Mouse (Mus musculus): ENCODE data around the gene Rab11fip5. TPM values are rescaled to one million over a fixed set of nuclear protein-coding genes. Genes with fewer than 3 reads are reported as not detected.

The Rab11fip5 gene
- total and polyA plus RNA-seq, 2 experiments from 2014 or later: 26.7 to 66.5 TPM

GRCm38 (mm10) chr6:85334251-85334650, 40.2 kb downstream of the Rab11fip5 start:
- H3K4me1 ChIP-seq (ENCODE audit: insufficient read depth, low read length): no peaks in the 10 kb centered on the region
- TF ChIP-seq CTCF (IDR thresholded peaks at IDR 0.05; ENCODE audit: low read depth): no peak
- H3K27ac ChIP-seq: peak overlapping the region; percentile 97; the same call in 1 of the 2 replicates
- peak overlapping the region; percentile 84; the same call in 1 of the 2 replicates for H3K9ac ChIP-seq (replicated peaks; ENCODE audit: low read length)
- no peaks in the 10 kb centered on the region for H3K9me3 ChIP-seq (ENCODE audit: low read length)
- peaks cover 6% of the 10 kb centered on the region; the same call in 1 of the 2 replicates for H3K36me3 ChIP-seq (ENCODE audit: insufficient read depth, low read length)
- peak overlapping the region; percentile 98; the same call in 1 of the 2 replicates for H3K4me2 ChIP-seq (ENCODE audit: low read depth, low read length)
- no peak overlapping the region for H3K4me3 ChIP-seq (ENCODE audit: low read length)
- DNase-seq (ENCODE audit: low spot score) (no peak), ATAC-seq (no peak)
- H3K27me3 ChIP-seq (ENCODE audit: insufficient read depth, low read length): no peaks in the 10 kb centered on the region

GRCm38 (mm10) chr6:85333732-85334131, 40.7 kb downstream of the Rab11fip5 start:
- H3K36me3 ChIP-seq (ENCODE audit: insufficient read depth, low read length): peaks cover 6% of the 10 kb centered on the region; the same call in 1 of the 2 replicates
- H3K9ac ChIP-seq (replicated peaks; ENCODE audit: low read length): peak overlapping the region; percentile 84
- no peaks in the 10 kb centered on the region for H3K27me3 ChIP-seq (ENCODE audit: insufficient read depth, low read length)
- H3K4me2 ChIP-seq (ENCODE audit: low read depth, low read length): peak overlapping the region; percentile 98
- H3K4me1 ChIP-seq (ENCODE audit: insufficient read depth, low read length): no peaks in the 10 kb centered on the region
- H3K9me3 ChIP-seq (ENCODE audit: low read length): no peaks in the 10 kb centered on the region
- DNase-seq (ENCODE audit: low spot score): peak; percentile 75
- 1% methylated on average over 13 of the region's 13 CpGs for WGBS
- ATAC-seq: peak; percentile 7; the same call in 1 of the 2 replicates
- H3K4me3 ChIP-seq (ENCODE audit: low read length): peak overlapping the region; percentile 77
- peak overlapping the region; percentile 97 for H3K27ac ChIP-seq
- TF ChIP-seq CTCF (IDR thresholded peaks at IDR 0.05; ENCODE audit: low read depth): no peak

- peaks cover 6% of the 10 kb centered on the region; the same call in 1 of the 2 replicates for H3K36me3 ChIP-seq (ENCODE audit: insufficient read depth, low read length)
- peak within 1 kb of the TSS; percentile 98 for H3K4me2 ChIP-seq (ENCODE audit: low read depth, low read length)
- WGBS: under 1% methylated on average over 49 of the region's 49 CpGs
- TF ChIP-seq CTCF (IDR thresholded peaks at IDR 0.05; ENCODE audit: low read depth): peak; percentile 15; the same call in 1 of the 2 replicates
- no peaks in the 10 kb centered on the region for H3K4me1 ChIP-seq (ENCODE audit: insufficient read depth, low read length)
- H3K27me3 ChIP-seq (ENCODE audit: insufficient read depth, low read length): no peaks in the 10 kb centered on the region
- H3K4me3 ChIP-seq (ENCODE audit: low read length): peak within 1 kb of the TSS; percentile 77
- no peaks in the 10 kb centered on the region for H3K9me3 ChIP-seq (ENCODE audit: low read length)
- H3K27ac ChIP-seq: peak within 1 kb of the TSS; percentile 97
- ATAC-seq: peak; percentile 98
- H3K9ac ChIP-seq (replicated peaks; ENCODE audit: low read length): peak within 1 kb of the TSS; percentile 84
- DNase-seq (ENCODE audit: low spot score): peak; percentile 97
Measured at GRCm38 (mm10) chr6:85333000-85333669, 41.3 kb downstream of the Rab11fip5 start, which contains the start of gene Sfxn5. TSS of gene Sfxn5 (minus strand) at chr6:85333422.

GRCm38 (mm10) chr6:85332351-85332999, 42.0 kb downstream of the Rab11fip5 start:
- Histone ChIP-seq H3K36me3 (ENCODE audit: insufficient read depth, low read length) (peaks cover 4% of the 10 kb centered on the region; the same call in 1 of the 2 replicates), H3K27me3 (ENCODE audit: insufficient read depth, low read length) (no peaks in the 10 kb centered on the region), H3K9me3 (ENCODE audit: low read length) (no peaks in the 10 kb centered on the region), H3K4me2 (ENCODE audit: low read depth, low read length) (peak overlapping the region; percentile 98), H3K4me1 (ENCODE audit: insufficient read depth, low read length) (no peaks in the 10 kb centered on the region), H3K9ac (replicated peaks; ENCODE audit: low read length) (peak overlapping the region; percentile 84), H3K4me3 (ENCODE audit: low read length) (peak overlapping the region; percentile 77), H3K27ac (peak overlapping the region; percentile 97)
- ATAC-seq: no peak
- WGBS: under 1% methylated on average over 41 of the region's 41 CpGs
- no peak for TF ChIP-seq CTCF (IDR thresholded peaks at IDR 0.05; ENCODE audit: low read depth)
- DNase-seq (ENCODE audit: low spot score): peak; percentile 37

GRCm38 (mm10) chr6:85331736-85332135, 42.7 kb downstream of the Rab11fip5 start:
- Histone ChIP-seq H3K27me3 (ENCODE audit: insufficient read depth, low read length) (no peaks in the 10 kb centered on the region), H3K27ac (no peak overlapping the region; the same call in 1 of the 2 replicates), H3K4me2 (ENCODE audit: low read depth, low read length) (peak overlapping the region; percentile 98), H3K4me1 (ENCODE audit: insufficient read depth, low read length) (no peaks in the 10 kb centered on the region), H3K9me3 (ENCODE audit: low read length) (no peaks in the 10 kb centered on the region), H3K36me3 (ENCODE audit: insufficient read depth, low read length) (no peaks in the 10 kb centered on the region), H3K4me3 (ENCODE audit: low read length) (peak overlapping the region; percentile 77), H3K9ac (replicated peaks; ENCODE audit: low read length) (peak overlapping the region; percentile 84; the same call in 1 of the 2 replicates)
- WGBS: 15% methylated on average over 8 of the region's 8 CpGs
- no peak for TF ChIP-seq CTCF (IDR thresholded peaks at IDR 0.05; ENCODE audit: low read depth)
- no peak for DNase-seq (ENCODE audit: low spot score)
- no peak for ATAC-seq

- H3K4me2 ChIP-seq (ENCODE audit: low read depth, low read length): peak overlapping the region; percentile 98
- TF ChIP-seq CTCF (IDR thresholded peaks at IDR 0.05; ENCODE audit: low read depth): no peak
- no peak overlapping the region for H3K27ac ChIP-seq
- no peak for ATAC-seq
- no peaks in the 10 kb centered on the region for H3K9me3 ChIP-seq (ENCODE audit: low read length)
- 42% methylated on average over 6 of the region's 6 CpGs for WGBS
- H3K4me3 ChIP-seq (ENCODE audit: low read length): peak overlapping the region; percentile 77
- 0 out of 2 replicates have a peak overlapping the region, but pooled peaks have one; percentile 24 for H3K9ac ChIP-seq (replicated peaks; ENCODE audit: low read length)
- no peaks in the 10 kb centered on the region for H3K27me3 ChIP-seq (ENCODE audit: insufficient read depth, low read length)
- no peaks in the 10 kb centered on the region for H3K4me1 ChIP-seq (ENCODE audit: insufficient read depth, low read length)
- DNase-seq (ENCODE audit: low spot score): peak; percentile 15
- H3K36me3 ChIP-seq (ENCODE audit: insufficient read depth, low read length): no peaks in the 10 kb centered on the region
Measured at GRCm38 (mm10) chr6:85331221-85331735, 43.2 kb downstream of the Rab11fip5 start.

Data from hindbrain, postnatal 0 days (tissue).